Mouse (Mus musculus): ENCODE measurements at regions not wholly inside any gene's neighbourhood (a gene's known extent, or its start where the extent isn't known, plus 50 kb on each side); places are given as distances from the start of the nearest gene placed in this dataset.
A peak's percentile ranks its signal among the peaks of the same experiment; 100 is the strongest.

- Histone ChIP-seq H3K27me3 (no peaks in the 10 kb centered on the region), H3K27ac (replicated peaks) (no peak overlapping the region), H3K9ac (replicated peaks) (no peak overlapping the region), H3K36me3 (no peaks in the 10 kb centered on the region), H3K4me3 (no peak overlapping the region), H3K4me2 (replicated peaks) (no peak overlapping the region), H3K9me3 (no peaks in the 10 kb centered on the region), H3K4me1 (peaks cover 17% of the 10 kb centered on the region)
- ATAC-seq (replicated peaks), result no peak
- 74% methylated on average over 4 of the region's 4 CpGs for WGBS
Observed at GRCm38 (mm10) chr9:50433525-50433924, 60.8 kb upstream of the Plet1 start.

GRCm38 (mm10) chr9:50433978-50434377 is 60.3 kb upstream of the Plet1 start:
- peaks cover 17% of the 10 kb centered on the region for H3K4me1 ChIP-seq
- no peaks in the 10 kb centered on the region for H3K9me3 ChIP-seq
- no peak overlapping the region for H3K4me3 ChIP-seq
- no peak overlapping the region for H3K4me2 ChIP-seq (replicated peaks)
- no peaks in the 10 kb centered on the region for H3K36me3 ChIP-seq
- ATAC-seq (replicated peaks), result no peak
- no peak overlapping the region for H3K9ac ChIP-seq (replicated peaks)
- no peaks in the 10 kb centered on the region for H3K27me3 ChIP-seq
- no peak overlapping the region for H3K27ac ChIP-seq (replicated peaks)
- 50% methylated on average over 4 of the region's 4 CpGs for WGBS

- Histone ChIP-seq H3K4me3 (peak overlapping the region; percentile 40), H3K4me2 (replicated peaks) (peak overlapping the region; percentile 72), H3K4me1 (peaks cover 28% of the 10 kb centered on the region), H3K27ac (replicated peaks) (no peak overlapping the region), H3K9me3 (no peaks in the 10 kb centered on the region), H3K9ac (replicated peaks) (peak overlapping the region; percentile 51), H3K27me3 (no peaks in the 10 kb centered on the region), H3K36me3 (no peaks in the 10 kb centered on the region)
- peak; percentile 89 for ATAC-seq (replicated peaks)
- 17% methylated on average over 17 of the region's 17 CpGs for WGBS
Observed at GRCm38 (mm10) chr9:50437830-50438722, 56.2 kb upstream of the Plet1 start.

GRCm38 (mm10) chr9:50438738-50439137 is 55.6 kb upstream of the Plet1 start:
- no peaks in the 10 kb centered on the region for H3K27me3 ChIP-seq
- H3K9me3 ChIP-seq, result no peaks in the 10 kb centered on the region
- H3K4me2 ChIP-seq (replicated peaks), result no peak overlapping the region
- H3K9ac ChIP-seq (replicated peaks), result no peak overlapping the region
- H3K4me1 ChIP-seq, result peaks cover 24% of the 10 kb centered on the region
- no peak overlapping the region for H3K27ac ChIP-seq (replicated peaks)
- 66% methylated on average over 7 of the region's 7 CpGs for WGBS
- ATAC-seq (replicated peaks), result no peak
- no peaks in the 10 kb centered on the region for H3K36me3 ChIP-seq
- H3K4me3 ChIP-seq, result no peak overlapping the region

- no peaks in the 10 kb centered on the region for H3K36me3 ChIP-seq
- peak; percentile 31 for ATAC-seq (replicated peaks)
- peaks cover 17% of the 10 kb centered on the region for H3K4me1 ChIP-seq
- peak overlapping the region; percentile 64 for H3K27ac ChIP-seq (replicated peaks)
- no peak overlapping the region for H3K9ac ChIP-seq (replicated peaks)
- H3K9me3 ChIP-seq, result no peaks in the 10 kb centered on the region
- no peak overlapping the region for H3K4me2 ChIP-seq (replicated peaks)
- 79% methylated on average over 3 of the region's 3 CpGs for WGBS
- H3K4me3 ChIP-seq, result no peak overlapping the region
- H3K27me3 ChIP-seq, result no peaks in the 10 kb centered on the region
Observed at GRCm38 (mm10) chr9:50440222-50440621, 54.1 kb upstream of the Plet1 start.

GRCm38 (mm10) chr9:50440689-50441088 is 53.6 kb upstream of the Plet1 start:
- no peaks in the 10 kb centered on the region for H3K9me3 ChIP-seq
- H3K36me3 ChIP-seq, result no peaks in the 10 kb centered on the region
- H3K4me2 ChIP-seq (replicated peaks), result no peak overlapping the region
- H3K9ac ChIP-seq (replicated peaks), result no peak overlapping the region
- no peaks in the 10 kb centered on the region for H3K27me3 ChIP-seq
- WGBS, result 21% methylated on average over 2 of the region's 2 CpGs
- ATAC-seq (replicated peaks), result peak; percentile 78
- H3K27ac ChIP-seq (replicated peaks), result peak overlapping the region; percentile 64
- H3K4me3 ChIP-seq, result no peak overlapping the region
- H3K4me1 ChIP-seq, result peaks cover 17% of the 10 kb centered on the region

- H3K36me3 ChIP-seq, result no peaks in the 10 kb centered on the region
- no peak overlapping the region for H3K9ac ChIP-seq (replicated peaks)
- H3K27ac ChIP-seq (replicated peaks), result no peak overlapping the region
- no peak overlapping the region for H3K4me2 ChIP-seq (replicated peaks)
- 63% methylated on average over 23 of the region's 23 CpGs for WGBS
- no peaks in the 10 kb centered on the region for H3K9me3 ChIP-seq
- no peaks in the 10 kb centered on the region for H3K27me3 ChIP-seq
- peaks cover 11% of the 10 kb centered on the region for H3K4me1 ChIP-seq
- H3K4me3 ChIP-seq, result no peak overlapping the region
- no peak for ATAC-seq (replicated peaks)
Observed at GRCm38 (mm10) chr9:50443708-50444463, 50.4 kb upstream of the Plet1 start.
